Mouse (Mus musculus) liver, adult 2 months (tissue): ENCODE results near the gene Slc25a34.

Experiments
- CTCF ChIP-seq: fragments of 200-500 bp; IDR thresholded peaks from 2 replicates; pipeline ENCODE4 v1.5.1; 2011; ENCODE audit warnings: low read depth, low read length, control low read depth
- POLR2A ChIP-seq: fragments of 200-500 bp; IDR thresholded peaks from 2 replicates; pipeline ENCODE4 v1.6.1; 2011; ENCODE audit warnings: low read length, control low read depth; ENCODE audit not compliant: insufficient read depth; ENCODE audit errors: extremely low read depth

DNA sequence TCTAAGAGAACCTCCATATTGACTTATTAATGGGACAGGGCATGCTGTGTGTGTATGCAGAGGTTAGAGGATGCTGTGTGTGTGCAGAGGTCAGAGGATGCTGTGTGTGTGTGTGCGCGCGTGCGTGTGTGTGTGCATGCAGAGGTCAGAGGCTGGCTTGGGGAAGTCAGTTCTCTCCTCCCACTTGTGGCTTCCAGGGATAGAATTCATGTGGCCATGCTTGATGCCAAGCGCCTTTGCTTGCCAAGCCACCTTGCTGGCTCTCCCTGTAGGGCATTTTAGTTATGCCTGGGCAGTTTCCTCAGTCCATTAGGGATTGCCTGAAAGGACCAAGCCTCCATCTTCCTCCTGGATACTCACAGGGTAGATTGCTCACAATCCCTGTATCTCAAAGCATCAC lies 13.1 kb upstream of the Slc25a34 start:
- TF ChIP-seq POLR2A = no peak
- TF ChIP-seq CTCF = no peak
